Mouse (Mus musculus) mesoderm, embryonic 11.5 days (tissue): Measurements from ENCODE around the gene Kalrn.

Experiments used
- DNase-seq: peaks from one replicate; pipeline ENCODE4 v3.0.0-alpha.2; 2012; ENCODE audit warnings: low read depth, low spot score

Gene Kalrn

DNA sequence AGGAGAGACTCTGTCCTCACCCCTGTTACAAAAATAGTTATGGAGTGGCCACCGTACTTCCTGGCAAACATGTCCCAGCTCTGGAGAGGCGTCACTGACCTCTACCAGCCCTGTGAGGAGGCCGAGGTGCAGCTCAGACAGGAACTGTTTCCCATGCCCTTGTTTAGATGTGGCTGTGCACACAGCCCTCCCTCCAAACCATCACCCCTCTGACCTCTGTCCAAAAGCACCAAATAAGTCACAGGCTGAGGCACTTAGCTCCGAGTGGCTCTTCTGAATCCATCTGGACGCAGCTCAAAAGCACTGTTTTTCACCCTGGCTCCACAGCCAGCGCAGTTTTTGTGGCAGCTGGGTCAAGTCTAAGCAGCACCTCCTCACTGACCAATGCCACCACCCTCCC, 220.6 kb downstream of the Kalrn start:
- DNase-seq = peak; percentile 25

DNA sequence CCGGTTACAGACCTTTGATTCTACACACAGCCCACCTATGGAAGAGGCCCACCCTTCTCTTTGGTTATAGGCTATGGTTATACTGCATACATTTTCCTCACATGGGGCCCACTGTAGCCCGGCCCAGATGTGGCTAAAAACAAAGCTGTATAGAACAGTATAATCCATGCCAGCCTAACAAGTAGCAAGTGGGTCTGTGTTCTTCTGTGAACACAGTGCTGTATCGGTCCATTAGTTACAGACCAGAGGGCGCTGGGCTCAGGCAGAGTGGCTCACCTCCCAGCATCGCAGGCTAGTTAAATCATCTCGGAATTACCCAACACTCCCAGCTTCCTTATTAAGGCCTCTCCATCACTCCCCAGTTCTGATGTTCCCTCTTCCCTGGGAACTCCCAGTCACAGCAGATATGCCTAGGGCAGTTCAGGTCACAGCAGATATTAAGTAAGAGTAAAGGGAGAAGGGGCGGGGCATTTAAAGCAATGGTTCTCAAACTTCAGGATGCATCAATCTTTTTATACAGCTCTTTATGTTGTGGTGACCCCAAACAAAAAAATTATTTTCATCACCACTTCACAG, 221.7 kb downstream of the Kalrn start:
- DNase-seq = no peak

DNA sequence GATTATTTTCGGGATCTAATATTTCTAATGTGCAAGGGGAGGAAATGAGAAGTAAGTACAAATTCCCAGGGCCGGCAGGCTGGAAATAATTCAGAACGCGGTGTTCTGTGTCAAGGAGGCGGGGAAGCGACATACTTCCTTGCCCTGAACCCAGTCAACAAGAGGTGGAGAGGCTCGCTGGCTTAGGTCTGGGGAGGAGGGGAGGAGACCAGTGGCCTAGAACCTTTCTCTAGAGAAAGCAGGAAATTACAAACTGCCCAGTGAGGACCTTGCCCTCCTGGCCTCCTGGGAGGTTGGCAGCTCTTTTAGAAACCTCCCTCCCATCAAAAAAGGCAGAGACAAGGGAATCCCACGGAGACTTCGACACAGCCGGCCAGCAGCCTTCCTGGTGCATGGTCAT, 225.8 kb downstream of the Kalrn start:
- DNase-seq = no peak

DNA sequence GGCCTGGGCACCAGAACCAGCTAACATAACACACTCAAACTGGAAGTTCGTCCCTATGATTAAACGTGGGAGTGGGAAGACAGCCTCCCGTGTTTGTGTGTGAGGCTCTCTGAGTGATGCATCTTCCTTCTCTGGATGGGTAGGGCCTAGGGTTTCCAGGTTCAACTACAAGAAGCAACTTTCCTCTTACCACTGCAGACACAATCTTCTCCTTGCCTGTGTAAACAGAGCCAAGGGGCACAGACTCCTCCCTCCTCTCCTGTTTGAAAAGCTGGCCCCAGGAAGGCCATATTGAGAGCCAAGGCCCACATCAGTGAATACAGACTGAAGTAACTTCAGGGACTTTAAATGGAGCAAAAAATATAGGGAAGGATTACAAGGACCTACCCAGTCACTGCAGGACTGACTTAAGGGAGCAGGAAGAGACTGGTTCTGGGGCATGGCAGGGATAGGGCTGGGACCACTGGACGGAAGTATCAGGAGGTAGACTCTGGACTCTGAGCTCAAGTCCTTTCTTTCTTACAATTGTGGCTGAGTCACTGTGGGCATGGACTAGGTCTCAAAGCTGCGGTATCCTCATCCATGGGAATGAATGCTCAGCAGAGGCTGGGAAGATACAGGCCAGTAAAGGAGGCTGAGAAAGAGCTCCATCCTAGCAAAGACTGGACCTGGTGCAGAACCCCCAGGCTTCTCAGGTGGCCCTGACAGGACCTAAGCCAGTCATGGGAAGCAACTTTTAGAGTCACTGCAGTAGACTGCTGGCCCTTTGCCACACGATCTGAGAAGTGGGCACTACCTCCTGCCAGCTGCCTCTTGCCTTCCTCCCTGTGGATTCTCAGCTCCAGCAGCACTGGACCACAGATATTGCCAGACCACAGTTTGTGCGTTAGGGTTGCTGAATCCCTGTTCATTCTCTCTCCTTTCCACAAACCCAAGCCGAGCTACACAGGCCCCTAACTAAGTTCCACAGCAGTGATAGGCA, 228.1 kb downstream of the Kalrn start:
- DNase-seq = no peak

DNA sequence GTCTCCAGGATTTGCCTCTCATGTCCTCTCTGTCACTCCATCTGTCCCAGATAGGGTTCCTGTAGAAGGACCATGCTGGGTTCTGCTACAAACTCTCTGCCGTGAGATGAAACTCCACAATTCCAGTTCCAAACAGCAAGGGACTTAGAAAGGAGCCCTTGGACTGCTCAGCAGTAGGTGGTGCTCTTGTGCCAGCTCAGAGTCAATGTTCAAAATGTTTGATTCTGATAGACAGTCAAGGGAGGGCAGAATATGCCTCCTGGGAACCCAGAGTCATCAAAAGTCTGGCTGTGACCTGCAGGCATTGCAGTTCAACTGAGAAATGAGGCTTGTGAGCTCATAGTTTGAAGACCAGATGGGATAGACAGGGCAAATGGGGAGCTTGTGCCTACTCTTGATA, 229.4 kb downstream of the Kalrn start:
- DNase-seq = peak; percentile 43

DNA sequence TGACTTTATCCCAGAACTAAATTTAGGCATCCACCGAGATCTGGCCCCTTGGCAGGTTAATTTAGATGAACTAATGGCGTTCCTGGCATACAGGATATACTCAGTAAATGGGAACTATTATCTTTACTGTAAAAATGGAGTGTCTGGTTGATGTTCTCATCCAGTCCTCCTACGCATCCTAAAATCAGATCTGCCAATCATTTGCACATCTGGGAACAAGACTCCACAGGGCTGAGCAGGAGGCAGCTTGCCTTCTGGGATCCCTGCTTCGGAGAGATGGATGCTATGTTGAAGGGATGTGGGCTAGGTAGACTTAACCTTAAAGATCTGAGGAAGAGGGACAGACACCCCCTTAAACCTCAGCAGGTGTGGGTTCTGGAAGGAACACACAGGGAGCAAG, 230.2 kb downstream of the Kalrn start:
- DNase-seq = no peak

DNA sequence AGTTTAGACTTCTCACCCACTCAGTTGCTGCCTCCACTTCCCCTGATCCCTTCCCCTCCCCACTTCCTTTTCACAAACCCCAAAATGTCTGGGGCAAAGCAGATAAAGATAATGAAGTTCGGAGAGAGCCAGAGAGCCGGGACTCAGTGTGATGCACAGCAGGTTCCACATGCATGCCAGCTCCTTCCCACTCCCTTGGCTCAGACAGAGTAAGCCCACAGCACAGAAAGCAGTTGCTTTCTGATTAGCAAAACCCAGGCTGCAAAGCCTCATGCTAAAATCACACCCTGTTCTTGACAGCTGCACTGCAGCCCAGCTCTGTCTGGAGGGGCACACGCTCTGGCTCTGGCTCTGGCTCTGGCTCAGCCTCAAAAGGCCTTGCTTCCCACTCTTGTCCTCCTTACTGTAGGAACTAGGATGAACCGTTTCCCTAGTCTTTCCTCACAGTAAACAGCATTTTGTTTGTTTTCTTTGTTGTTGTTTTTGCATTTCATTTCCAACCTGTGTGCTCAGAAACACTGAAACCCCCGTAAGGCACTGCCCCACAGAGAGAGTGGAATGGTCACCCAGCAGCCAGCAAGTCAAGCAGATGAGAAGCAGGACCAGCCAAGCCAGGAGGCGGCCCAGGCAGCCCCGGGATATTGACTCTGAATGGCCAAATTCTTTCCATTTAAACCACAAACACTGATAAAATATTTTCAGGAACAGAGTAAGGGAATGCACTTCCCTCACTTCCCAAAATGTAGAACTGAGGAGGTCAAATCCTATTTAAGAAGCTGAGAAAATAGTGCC, 230.8 kb downstream of the Kalrn start:
- no peak for DNase-seq

DNA sequence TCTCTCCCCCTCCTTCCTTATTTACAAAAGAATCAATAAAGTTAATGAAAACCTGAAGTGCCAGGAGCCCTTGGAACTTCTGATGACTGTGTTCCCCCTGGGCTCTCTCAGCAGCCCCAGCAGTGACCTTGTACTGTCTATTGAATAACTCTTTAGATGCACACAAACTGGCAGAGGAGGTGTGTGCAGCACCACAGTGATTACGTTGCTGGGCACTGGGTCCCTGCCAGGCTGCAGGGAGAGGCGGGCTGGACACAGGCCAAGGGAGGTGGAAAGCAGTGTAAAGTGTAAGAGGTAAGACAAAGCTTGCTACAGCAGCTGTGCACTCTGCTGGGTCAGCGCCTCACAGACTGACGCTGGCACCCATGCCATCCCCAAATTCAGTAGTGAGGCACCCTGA, 238.4 kb downstream of the Kalrn start:
- DNase-seq = no peak

DNA sequence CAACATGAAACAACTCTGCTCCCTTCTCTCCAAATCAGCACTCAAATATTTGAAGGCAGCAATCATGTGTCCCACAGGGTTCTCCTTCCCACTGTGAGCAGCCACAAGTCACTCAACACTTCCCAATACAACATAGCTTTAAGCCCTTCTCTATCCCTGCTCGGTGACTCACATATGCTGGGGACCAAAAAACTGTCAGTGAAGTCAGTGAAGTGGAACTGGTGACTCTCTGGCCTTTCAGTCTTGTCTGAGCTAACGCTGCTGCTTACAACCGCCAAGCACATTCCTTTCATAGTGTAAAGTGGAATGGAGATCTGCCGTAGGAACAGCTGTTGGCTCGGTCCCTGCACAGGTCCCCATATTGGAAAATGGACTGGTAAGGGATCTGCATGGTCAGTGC, 241.7 kb downstream of the Kalrn start:
- peak; percentile 29 for DNase-seq

DNA sequence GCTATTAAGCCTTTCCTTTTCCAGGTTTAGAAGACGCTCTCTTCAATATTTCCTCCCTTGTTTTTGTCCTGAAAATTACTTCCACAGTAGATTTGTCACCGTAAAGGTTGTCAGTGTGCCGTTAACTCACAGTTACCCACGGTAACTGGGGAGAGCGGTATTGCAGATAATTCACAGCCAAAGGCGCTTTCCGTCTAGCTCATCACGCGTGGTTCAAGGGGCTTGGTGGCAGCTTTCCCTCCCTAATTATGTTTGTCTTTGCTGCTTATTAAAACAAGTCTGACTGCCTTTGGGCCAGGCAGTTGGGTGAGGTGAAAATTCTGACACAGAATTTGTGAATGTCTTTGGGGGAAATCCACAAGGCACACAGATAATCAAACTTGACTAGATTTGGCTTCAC, 243.5 kb downstream of the Kalrn start:
- DNase-seq = no peak

DNA sequence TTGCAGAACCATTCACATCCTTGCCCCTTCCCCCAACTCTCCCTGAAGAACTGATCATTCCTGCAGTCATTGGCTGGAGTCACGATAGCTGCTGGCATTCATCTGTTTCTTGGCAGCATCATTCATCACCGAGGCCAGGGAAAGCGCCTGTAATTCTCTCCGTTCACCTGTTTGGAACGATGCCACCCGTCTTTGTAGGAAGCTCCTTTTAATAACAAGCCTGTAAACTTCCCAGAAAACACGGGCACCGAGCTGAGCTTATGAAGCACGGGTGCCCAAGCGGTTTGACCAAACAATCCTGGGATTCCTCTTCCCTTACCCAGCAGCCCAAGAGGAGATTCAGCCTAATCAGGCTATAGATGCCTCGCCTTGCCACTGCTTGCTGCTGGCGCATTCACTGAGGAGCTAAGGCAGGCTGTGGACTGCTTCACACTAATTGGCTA, 243.9 kb downstream of the Kalrn start:
- DNase-seq = no peak

DNA sequence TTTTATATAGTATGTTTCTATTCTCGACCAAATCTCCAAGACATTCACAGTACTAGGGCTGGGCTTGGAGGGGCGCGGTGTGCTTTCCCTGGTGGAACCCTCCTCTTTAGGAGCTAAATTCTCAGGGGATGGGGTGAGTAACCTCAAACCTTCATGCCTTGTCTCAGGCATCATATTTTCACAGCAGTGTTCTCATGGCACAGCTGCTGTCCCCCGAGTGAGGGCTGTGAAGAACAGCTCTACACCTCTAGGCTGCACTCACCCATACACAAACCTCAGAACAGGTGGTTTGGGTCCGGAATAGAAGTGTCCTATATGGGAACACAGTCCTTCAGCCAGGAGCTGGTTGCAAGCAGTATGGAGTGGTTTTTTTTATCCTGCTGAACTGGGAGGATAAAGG, 245.4 kb downstream of the Kalrn start:
- DNase-seq = no peak

DNA sequence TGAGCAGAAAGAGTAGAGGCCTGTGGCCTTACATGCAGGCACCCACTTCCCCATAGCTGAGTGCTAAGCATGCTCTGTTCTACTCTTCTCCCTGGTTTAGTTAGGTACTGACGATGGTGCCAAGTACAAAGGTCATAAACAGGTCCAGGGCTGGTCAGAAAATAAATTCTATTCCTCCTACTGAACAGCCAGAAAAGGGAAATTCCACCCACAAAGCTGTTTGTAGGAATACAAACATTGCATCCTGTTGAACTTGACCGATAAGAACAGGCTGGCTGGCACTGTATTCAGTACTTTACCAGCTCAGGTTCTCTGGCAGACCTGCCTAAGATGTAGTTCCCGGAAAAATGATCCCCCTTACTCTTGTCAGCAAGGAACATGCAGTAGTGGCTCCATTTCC, 247.5 kb downstream of the Kalrn start:
- DNase-seq = no peak

DNA sequence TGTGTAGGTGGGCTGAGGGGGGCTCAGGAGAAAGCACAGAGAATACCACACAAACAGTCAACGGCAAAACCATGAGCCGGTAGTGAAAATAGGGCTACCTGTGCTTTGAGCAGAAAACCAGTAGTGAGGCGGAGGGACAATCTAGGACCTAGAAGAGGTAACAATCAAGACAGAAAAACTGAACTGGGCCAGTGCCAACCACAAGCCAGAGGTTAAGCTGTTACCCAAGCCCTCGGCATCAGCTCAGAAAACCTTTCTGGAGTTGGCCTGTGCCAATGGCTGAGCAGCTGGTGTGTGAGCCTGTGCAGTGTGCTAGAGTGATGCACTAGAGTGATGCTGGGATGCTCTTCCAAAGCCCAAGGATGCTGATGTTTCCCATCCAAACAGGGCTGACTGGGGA, 248.2 kb downstream of the Kalrn start:
- no peak for DNase-seq

DNA sequence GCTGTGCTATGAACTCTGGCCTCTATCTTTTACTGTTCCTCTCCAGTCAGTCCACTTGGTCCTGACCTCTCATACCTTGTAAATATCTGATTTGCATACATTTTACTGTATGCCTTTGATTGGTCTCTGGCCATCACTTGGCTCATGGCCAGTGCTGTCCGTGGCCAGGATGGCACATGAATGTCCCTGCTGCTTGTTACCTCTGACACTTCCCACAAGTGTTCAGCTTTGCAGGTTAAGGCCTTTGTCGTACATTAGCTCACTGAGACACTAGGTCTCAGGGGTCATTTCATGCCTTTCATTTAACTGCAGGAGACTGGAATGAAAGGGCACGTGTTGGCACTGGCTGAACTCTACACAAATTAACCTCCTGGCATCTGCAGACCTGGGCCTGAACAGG, 248.6 kb downstream of the Kalrn start:
- no peak for DNase-seq

DNA sequence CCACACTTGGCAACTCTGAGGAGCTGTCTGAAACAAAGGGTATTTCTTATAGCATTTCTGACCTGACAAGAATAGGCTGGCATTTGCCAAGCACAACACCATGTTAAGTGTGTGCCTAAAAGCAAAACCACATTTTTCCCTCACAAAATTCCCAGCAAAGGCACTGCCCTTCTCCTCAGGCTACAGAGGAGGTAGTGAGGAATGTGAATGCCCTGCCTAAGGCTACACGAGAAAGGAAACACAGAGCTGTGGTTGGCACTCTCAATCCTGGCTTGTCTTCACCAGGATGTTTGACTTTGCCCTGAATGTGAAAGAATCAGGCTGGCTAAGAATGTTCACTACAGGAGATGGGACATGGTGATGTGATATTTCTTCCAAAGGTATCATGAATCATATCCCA, 249.8 kb downstream of the Kalrn start:
- DNase-seq = no peak

DNA sequence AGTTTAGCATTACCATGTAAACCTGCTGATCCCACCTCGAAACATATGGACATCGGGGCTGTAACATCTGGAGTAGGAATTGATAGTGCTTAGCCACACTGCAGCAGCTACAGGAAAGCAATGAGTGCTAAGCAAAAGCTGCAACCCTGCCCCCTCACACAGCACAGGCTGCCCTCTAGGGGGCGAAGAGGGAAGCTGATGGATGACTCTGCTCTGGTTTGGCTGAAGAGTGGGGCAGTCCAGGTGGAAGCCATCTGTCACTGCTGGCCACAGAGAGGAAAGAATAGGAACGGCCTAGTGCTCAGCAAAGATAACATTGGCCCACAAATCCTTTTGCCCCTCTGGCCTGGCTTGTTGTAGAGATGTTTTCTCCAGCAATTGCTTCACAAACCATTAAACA, 250.8 kb downstream of the Kalrn start:
- DNase-seq = peak; percentile 88

DNA sequence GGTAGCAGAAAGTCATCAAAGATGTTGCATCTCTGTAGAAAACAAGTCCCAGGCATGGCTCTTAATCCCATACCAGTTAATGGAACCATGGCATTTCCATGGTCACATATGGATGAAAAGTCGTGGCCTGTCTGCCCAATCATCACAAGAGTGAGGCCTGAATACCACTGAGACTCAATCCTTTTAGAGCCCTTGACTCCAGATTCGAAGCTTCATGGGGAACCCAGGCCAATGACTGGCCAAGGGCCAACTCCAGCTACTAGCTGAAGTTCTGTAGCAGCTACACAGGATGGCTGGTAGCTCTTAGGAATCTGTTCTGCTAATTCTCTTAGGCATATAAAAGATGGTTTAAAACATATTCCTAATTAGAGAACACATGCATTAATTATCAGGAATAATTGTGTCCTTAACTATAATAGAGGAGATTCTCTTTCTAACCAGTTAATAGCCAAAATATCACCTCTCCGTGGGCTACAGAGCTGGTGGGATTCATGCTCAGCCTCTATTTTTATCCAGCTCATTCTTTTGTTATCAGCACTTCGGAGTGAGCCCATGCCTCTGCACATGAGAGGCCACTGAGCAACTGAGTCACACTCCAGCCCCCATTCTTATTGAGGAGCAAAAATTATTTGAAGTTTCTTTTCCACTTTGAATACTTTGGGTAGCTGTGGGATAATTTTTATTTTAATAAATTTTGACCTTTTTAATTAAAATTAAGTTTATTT, 252.1 kb downstream of the Kalrn start:
- DNase-seq = no peak

DNA sequence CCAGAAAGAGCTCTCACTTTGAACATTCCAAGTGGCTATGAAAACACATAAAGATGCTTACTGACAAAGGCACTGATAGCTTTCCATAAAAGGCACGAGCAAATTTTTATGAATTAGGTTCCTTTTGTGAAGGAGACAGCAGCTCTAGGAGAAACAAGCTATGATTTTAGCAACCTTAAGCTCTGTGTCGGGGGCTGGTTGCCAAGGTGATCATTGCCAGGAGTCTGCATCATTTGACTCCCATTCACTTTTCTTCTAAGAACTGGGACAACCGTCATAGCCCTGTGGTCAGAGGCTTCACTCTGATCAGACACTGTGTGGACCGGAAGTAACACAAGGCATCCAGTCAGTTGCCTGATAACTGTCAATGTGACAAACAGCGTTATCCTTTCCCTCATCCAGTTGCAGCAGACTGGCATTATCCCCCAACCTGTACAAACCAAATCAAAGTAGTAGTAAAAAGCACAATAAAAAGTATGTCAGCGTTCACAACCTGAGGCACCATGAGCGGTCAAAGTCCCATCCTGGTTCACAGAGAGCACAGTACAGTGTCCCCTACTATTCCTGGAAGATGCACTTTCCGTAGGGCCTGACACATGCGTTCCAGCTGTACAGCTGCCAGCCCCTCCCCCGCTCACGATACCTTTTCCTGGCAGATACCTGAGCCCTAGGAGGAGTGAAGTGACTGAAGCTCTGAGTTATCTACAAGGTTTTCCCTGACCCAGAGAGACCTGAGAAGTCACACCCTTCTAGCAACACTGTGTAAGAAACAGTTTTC, 253.1 kb downstream of the Kalrn start:
- no peak for DNase-seq

DNA sequence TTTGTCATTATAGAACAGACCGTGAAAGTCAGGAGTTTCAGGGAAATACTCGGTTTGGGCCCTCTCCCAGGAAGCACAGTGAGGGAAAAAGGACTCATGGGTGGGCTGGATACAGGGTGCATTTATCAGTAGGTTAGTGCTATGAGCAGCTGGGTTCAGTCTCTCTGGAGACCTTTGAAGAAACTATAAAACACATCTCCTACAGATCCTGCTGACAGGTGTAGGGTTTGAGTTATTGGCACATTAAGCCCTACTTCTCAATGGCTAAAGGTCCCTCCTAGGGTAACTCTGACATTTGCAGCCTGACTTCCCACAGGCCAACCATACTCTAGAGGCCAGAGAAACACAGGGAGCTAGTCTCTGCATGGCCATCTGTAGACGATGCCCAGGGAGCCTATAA, 256.2 kb downstream of the Kalrn start:
- DNase-seq = peak; percentile 46

DNA sequence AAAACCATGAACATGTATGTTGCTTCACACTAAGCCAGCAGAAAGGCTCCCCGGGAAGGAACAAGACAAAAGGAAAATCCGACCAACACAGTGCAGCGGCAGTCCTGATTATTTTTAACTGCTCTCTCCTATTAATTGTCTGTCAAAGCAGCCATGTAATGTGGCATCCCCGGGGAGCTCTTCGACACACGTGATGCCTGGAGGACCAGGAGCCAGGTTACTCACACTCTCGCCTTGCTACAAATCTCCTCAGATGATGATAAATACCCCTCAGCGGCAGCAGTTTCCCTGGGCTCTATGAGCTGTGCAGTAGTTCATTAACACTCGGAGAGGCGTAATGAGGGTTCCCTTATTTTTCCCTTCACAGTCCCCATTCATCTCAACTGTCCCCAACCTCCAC, 257.1 kb downstream of the Kalrn start:
- peak; percentile 74 for DNase-seq
